Mouse (Mus musculus): ENCODE results near the gene Setd2. TPM values are rescaled to one million over a fixed set of nuclear protein-coding genes. Genes with fewer than 3 reads are reported as not detected.

Gene Setd2
- total RNA-seq, 2 experiments from 2014 or later = 69.3 to 71.6 TPM

- intact Hi-C loops (cut with DNase I) = loop anchor here (10.0 kb wide), 1 partner anchor 175 kb away; no protein-coding TSS in a partner anchor
- DNase-seq (ENCODE audit: low spot score in 2 of 2) = no peak
Measured at GRCm38 (mm10) chr9:110620180-110620579, 87.8 kb downstream of the Setd2 start.

- intact Hi-C loops (cut with DNase I) = loop anchor here (10.0 kb wide), 1 partner anchor 176 kb away; no protein-coding TSS in a partner anchor
- DNase-seq (ENCODE audit: low spot score in 2 of 2) = no peak
Measured at GRCm38 (mm10) chr9:110620685-110621084, 88.3 kb downstream of the Setd2 start.

DNA sequence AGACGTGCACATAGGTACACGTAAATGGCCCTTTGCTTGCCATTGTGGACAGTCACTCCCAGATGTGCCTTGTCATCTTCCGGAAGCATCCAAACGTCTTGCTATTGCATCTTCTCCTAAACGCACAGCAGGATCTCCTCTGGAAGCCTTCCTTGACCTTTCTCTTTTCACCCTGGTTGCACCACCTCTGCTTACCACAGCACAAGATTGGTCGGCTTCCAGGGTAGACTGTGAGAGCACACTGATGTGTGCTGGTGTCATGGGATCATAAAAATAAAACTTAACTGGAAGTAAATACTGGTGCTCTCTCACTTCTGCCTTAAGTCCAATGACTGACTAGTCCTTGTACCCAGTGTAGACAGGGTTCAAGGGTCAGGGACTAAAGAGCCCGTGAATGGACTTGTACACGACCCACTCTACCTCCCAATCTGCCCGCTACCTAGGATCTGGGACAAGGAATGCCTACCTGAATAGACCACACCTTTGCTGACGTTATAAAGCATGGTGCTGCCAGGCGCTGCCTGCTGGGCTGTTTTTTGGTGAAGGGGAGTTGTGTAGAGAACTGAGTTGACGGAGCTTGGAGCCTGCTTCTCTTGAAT is 90.3 kb downstream of the Setd2 start:
- intact Hi-C loops (cut with DNase I) = loop anchor here (10.0 kb wide), 1 partner anchor 178 kb away; no protein-coding TSS in a partner anchor
- DNase-seq (ENCODE audit: low spot score in 2 of 2) = no peak

DNA sequence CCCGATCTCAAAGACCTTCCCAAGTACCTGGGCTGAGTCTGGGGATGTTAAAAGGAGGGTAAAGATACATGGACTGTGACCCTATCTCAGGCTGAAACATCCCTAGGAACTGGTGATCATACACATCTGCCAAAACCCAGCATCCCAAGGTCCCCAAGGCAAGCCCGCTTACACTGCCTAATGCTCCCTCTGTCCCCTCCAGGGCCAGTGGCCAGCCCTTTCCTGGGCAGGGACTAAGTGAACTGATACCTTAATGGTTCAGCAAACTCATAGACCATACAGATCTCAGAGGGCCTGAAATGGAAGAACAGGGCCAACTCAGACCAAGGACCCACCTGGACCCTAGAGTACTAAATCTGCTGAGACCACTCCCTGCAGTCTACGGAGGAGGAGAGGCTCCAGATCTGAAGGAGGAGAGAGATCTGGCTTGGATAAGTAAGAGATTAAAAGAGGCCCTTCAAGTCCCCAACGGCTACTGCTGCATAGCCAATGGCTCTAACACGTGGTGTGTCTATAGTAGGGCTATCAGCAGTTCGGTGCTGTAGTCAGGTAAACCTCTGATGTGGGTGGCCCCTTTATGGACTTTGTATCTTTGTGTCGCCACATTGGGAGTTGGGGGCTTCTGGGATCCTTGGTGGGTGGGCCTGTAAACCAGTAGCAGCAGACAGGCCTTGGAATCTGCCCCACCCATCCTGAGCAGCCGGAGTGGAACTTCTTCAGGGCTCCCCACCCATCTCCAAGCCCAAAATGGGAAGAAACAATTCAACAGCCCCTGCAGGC is 91.2 kb downstream of the Setd2 start:
- intact Hi-C loops (cut with DNase I) = loop anchor here (10.0 kb wide), 1 partner anchor 179 kb away; no protein-coding TSS in a partner anchor
- no peak for DNase-seq (ENCODE audit: low spot score in 2 of 2)

DNA sequence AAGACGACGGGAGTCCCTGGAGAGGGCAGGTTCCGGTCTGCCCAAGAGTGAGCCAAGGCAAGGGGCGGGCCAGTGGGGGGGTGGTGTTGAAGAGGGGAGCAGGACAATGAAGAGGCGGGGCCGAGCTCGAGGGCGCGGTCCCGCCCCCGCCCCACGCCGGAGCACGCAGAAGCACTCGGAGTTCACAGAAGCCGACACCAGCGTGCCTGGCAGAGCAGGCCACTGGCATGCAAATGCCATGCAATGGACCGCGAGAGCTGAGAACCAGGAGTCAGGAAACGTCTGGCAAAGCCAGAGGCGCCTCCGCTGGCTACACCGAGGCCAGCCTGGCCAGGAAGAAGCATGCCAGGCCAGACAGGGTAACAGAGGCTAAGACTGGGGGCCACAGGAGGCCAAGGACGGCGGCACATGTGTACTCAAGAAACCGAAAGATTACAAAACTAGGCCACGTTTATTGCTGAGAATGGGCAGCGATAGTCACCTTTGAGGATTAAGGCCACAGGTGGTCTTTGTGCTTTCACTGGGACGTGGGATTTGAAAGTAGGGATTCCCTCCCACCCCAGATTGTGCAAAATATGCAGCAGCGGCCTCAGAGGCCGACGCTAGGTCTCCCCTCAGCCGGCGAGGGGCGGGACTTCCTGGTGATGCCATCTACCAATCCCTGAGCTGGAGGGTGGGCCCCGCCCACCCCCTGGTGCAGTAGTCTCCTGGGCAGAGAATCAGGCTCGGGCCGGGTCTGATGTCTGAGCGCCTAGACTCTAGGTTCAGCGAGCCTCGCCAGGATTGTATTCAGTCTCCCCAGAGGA is 92.2 kb downstream of the Setd2 start, which contains the start of gene Nradd:
Nradd (minus strand) TSS at position 92 of the 806 bp plus-strand sequence.
- intact Hi-C loops (cut with DNase I) = loop anchor here (10.0 kb wide), 1 partner anchor 180 kb away; no protein-coding TSS in a partner anchor

GRCm38 (mm10) chr9:110625350-110625908 is 93.0 kb downstream of the Setd2 start:
- intact Hi-C loops (cut with DNase I) = loop anchor here (10.0 kb wide), 1 partner anchor 181 kb away; no protein-coding TSS in a partner anchor
- DNase-seq (ENCODE audit: low spot score in 2 of 2) = no peak

More for the DNA sequence above, 92.2 kb downstream of the Setd2 start, which contains the start of gene Nradd:
- DNase-seq (ENCODE audit: low spot score in 2 of 2) = peak; percentile 86 to 89

GRCm38 (mm10) chr9:110630171-110630570 is 97.8 kb downstream of the Setd2 start:
- no peak for DNase-seq (ENCODE audit: low spot score in 2 of 2)
- intact Hi-C loops (cut with DNase I) = loop anchor here (10.0 kb wide), 1 partner anchor 245 kb away; the partner anchor contains the start of gene Als2cl

DNA sequence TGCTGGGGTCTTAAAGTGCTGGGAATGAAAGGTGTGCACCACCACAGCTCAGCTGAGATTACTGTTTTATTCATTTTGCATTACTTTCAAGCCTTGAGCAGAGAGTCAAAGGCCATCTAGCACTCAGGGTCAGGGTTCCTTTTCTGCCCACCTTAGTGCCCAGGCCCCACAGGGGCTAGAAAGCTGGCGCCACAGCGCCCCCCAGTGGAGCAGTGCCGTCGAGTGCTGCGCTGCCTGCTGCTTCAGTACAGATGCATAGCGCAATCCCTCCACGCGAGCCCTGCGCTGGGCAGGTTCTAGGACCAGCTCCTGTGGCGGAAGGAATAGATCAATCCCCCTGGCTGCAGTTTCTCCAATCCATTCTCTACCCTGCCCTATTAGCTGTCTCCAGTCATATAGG is 98.8 kb downstream of the Setd2 start:
- peak in 1 of 2 experiments; percentile 60 for DNase-seq (ENCODE audit: low spot score in 2 of 2)
- intact Hi-C loops (cut with DNase I) = loop anchor here (10.0 kb wide), 1 partner anchor 244 kb away; the partner anchor contains the start of gene Als2cl

DNA sequence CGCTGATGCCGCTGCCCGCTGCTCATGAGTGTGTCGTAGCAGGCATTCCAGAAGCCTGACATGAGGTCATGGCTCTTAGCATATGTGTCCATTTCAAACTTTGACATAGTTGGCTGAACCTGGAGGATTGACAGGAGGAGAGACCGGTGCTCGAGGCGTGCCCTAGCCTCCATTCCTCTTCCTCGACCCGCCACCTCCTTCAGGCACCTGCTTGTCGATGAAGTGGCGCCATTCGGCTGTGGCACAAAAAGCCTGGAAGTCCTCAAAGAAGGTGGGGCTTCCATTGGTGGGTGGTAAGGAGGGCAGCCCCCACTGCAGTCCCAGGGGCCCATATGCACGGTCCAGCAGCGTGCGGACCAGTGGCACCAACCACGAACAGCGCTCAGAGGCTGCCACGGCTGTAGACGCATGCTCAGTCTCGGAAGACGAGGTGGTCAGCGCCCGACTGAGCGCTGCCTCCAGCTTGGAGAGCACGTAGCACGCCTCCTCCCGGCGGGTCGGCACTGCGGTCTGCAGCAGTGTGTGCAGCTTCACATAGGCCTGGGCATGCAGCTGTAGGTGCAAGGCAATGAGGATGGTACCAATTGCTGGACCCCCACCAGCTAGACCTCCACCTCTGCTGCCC is 99.4 kb downstream of the Setd2 start:
- no peak for DNase-seq (ENCODE audit: low spot score in 2 of 2)
- intact Hi-C loops (cut with DNase I) = loop anchor here (10.0 kb wide), 1 partner anchor 243 kb away; the partner anchor contains the start of gene Als2cl

DNA sequence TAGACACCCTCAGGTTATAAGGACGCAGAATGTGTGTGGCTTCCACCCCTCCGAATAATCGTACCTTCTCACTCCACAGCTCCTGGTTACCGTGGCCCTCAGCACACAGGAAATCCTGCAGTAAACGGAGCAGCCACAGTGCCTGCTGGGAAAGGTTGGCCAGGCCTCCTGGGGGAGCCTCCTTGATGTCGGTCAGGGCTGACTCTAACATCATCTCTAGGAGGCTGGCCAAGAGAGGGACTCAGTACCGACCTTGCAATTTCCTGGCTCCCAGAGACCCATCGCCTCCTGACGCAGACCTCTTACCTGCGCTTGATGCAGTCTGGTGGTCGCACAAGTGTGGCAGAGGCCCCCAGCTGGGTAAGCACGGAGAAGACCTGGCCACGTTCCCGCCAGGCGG is 100.3 kb downstream of the Setd2 start:
- intact Hi-C loops (cut with DNase I) = loop anchor here (10.0 kb wide), 1 partner anchor 242 kb away; the partner anchor contains the start of gene Als2cl

DNA sequence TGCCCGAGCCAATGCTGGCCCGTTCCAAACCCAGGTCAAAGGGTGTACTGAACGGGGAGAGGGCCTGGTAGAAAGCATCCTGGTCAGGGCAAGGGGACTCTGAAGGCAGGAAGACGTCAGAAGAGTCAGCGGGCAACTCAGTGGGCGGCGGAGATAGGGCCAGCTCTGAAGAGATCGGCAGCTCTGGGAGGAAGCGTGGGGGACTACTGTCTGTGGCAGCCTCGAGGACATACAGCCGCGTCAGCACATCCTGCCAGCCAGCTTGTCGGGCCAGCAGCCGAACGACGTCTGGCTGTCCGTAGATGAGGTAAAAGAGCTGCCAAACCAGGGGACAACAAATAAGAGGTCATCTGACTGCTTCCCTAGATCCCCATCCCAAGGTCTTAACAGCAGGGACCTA is 101.5 kb downstream of the Setd2 start:
- peak in 1 of 2 experiments; percentile 32 for DNase-seq (ENCODE audit: low spot score in 2 of 2)
- intact Hi-C loops (cut with DNase I) = loop anchor here (10.0 kb wide), 1 partner anchor 241 kb away; the partner anchor contains the start of gene Als2cl

More for the DNA sequence above, 100.3 kb downstream of the Setd2 start:
- DNase-seq (ENCODE audit: low spot score in 2 of 2) = no peak

DNA sequence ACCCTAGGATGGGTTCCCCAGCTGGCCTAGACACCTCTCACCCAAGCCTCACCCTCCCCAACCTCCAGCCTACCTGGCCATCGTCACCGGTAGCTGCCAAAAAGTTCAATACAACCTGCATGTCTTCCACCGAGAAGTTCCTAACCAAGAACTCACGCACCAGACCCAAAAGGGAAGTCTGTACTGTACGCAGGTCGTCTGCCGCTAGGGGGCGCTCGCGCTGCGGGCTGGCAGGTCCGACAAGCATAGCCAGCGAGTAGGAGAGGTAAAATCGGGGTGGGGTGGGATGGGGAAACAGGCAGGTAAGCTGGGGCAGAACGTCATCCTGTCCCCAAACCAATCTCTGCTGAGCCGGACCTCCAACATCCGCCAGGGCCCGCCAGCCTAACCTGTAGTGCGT is 102.8 kb downstream of the Setd2 start:
- intact Hi-C loops (cut with DNase I) = loop anchor here (1.0 to 10.0 kb wide), 2 partner anchors 74 to 240 kb away; partner anchors contain the start of gene Als2cl
- peak; percentile 86 to 92 for DNase-seq (ENCODE audit: low spot score in 2 of 2)

DNA sequence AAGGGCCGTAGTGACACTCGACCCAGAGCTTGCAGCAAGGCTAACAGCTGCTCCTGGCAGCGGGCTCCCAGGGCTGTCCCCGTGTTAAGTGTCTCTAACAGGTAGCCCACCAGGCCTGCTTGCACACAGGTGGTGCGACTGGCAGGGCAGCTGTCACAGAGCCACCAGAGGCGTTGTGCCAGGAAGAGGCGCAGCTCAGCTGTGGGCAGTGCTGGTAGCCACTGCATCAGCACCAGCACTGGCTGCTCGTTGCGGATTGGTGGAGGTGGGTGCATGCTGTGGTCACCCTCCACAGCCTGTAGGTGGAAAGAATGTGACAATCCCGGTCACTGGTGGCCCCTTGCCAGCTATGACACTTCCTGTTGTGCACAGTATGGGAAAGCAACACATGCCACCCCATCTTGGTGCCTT is 106.2 kb downstream of the Setd2 start:
- intact Hi-C loops (cut with DNase I) = loop anchor here (10.0 kb wide), 1 partner anchor 236 kb away; the partner anchor contains the start of gene Als2cl

GRCm38 (mm10) chr9:110641006-110641405 is 108.6 kb downstream of the Setd2 start:
- DNase-seq (ENCODE audit: low spot score in 2 of 2) = no peak
- intact Hi-C loops (cut with DNase I) = no loop called here

More for the DNA sequence above, 106.2 kb downstream of the Setd2 start:
- no peak for DNase-seq (ENCODE audit: low spot score in 2 of 2)

DNA sequence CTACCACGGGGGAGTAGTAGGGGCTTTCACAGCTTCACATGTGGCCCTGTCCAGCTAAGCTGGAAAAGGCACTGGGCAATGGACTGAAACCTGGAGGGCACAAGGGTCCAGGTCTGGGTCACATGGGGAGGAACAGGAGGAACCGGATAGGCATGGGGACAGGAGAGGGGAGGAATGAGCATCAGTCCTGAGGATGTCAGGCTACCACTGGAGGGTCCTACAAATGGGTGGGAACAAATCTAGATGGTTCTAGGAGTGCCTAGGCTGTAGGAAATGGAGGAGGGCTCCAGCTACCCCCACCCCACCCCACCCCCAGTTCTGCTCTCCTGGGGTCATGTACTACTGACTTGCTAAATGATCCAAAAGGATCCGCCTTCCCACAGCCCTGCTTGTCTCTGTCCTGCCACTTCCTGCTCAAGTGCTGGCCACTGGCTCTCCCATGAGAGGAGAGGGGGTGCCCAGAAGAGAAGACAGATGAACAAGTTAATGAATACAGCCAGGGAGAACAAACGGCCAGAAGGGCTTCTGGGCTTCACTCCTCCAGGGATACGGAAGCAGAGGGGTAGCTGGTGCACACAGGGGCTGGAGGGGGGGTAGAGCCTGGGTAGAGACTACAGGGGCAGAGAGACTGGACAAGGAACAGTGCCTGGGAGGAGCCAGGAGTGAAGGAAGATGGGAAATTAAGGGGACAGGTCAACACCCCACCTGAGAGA is 110.6 kb downstream of the Setd2 start:
- intact Hi-C loops (cut with DNase I) = no loop called here
- no peak for DNase-seq (ENCODE audit: low spot score in 2 of 2)

- intact Hi-C loops (cut with DNase I) = no loop called here
Measured at GRCm38 (mm10) chr9:110643787-110644186, 111.4 kb downstream of the Setd2 start.

DNA sequence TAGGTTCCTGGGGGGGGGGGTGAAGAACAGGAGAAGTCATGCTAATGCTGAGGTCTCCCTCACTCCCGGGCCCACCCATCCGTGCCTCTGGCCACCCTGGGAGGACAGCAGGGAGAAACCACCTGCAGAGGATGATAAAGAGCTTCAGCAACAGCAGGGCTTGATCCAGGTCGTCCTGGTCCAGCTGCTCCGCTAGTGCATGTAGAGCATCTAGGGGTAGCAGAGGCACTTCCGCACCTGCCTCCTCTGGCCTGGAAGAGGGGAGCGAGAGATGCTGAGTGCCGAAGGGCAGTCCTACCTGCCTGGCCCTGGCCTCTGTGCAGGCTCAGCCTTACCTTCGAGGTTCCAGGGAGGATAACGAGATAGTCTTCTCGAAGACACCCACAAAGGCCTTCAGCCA is 111.9 kb downstream of the Setd2 start:
- DNase-seq (ENCODE audit: low spot score in 2 of 2) = no peak
- intact Hi-C loops (cut with DNase I) = no loop called here

More at GRCm38 (mm10) chr9:110643787-110644186, 111.4 kb downstream of the Setd2 start:
- DNase-seq (ENCODE audit: low spot score in 2 of 2) = no peak

Data from left cerebral cortex, postnatal 14 days (tissue).